Mouse (Mus musculus) spleen, postnatal 14 days (tissue): ENCODE measurements around the gene Immp2l.

Experiments
- DNase-seq, 2 experiments: peaks; one replicate each; pipeline ENCODE4 v3.0.0; 2021 to 2022; ENCODE audit warnings: low spot score in 2 of 2

Immp2l gene

DNA sequence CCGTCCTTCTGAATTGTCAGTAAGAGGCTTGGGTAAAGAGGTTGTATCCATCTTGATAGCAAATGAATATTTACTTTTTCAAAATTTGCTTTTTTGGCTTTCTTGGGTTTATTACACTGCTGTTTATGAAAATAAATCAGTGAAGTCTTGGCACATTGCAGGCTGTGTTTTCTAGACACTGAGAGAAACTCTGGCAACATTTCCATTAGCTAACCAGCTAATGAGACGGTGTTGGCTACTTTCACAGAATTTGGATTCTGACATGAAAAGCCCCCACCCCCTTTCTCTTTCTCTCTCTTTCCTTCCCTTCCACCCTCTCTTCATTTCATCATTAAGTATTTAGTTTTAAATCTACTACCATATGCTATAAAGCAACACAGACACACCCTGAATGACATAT is 496.4 kb downstream of the Immp2l start:
- no peak for DNase-seq

- no peak for DNase-seq
Observed at GRCm38 (mm10) chr12:41521671-41522070, 497.8 kb downstream of the Immp2l start.

DNA sequence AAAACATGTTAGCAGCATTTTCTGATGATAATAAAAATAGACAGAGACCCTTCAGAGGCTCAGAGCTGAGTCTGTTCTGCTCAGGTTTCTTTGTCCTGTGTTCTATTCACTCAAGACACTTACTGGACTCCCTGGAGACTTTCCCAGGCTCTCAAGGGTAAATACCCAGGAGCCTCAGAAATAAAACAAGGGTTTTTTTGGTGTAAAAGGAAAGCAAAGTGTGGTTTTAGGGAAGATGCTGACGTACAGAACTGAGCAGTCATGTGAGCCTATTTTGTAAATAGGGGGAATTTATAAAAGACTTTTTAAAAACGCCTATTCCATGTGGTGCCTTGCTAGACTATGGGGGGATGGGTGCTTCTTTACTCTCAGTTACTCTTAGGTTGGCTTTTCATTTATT is 502.8 kb downstream of the Immp2l start:
- DNase-seq, result no peak

DNA sequence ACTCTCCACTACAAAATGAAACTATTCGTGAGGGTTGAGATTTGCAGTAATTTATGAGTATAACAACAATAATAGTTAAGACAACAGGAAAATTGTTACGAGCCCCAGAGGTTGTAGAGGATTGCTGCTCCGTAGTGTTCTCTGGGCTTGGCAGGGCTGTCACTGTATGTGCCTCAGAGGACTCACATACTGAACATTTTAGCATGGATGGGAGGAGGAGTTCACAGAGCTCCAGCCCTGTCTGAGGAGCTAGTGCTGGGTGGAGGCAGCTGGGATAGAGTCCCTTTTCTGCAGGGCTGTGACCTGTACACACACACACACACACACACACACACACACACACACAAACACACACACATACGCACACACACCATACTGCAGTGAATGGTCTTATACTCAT is 504.5 kb downstream of the Immp2l start:
- DNase-seq, result no peak

- no peak for DNase-seq
Observed at GRCm38 (mm10) chr12:41539989-41540388, 516.1 kb downstream of the Immp2l start.

DNA sequence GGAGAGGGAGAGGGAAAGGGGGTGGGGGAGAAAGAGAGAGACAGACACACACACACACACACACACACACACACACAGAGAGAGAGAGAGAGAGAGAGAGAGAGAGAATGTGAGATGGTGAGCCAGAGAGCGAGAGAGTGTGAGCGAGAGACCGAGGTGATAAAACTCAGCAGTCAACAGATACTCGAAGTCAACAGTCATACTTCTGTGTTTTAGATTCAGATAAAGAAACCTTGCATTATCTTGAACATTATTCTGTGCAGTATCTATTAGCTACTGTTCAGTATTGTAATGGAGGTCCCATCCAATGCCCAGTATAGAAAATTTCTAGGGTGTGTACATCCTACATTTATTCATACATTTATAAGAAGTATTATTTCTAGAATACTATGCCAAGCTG is 527.7 kb downstream of the Immp2l start:
- no peak for DNase-seq

DNA sequence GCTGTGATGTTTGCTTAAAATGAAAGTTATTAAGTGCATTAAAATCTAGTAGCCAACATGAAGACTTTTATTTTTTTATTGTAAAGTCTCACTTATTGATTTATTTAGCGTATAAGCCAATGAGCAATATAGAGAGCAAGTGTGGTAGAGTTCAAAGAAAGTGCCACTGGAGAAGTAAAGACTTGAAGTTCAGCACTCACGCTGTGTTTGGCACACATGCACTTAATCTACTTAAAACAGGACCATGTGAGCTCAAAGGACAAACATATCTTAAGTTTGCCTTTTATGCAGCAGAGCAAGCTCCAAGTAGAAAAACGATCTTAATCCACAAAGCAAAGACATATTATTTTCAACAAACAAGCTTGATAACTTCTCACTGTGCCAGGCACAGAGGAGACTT is 533.9 kb downstream of the Immp2l start:
- DNase-seq, result no peak

GRCm38 (mm10) chr12:41558956-41559735 is 535.3 kb downstream of the Immp2l start:
- DNase-seq, result no peak

GRCm38 (mm10) chr12:41565540-41566432 is 541.9 kb downstream of the Immp2l start:
- DNase-seq, result peak in 1 of 2 experiments; percentile 1

DNA sequence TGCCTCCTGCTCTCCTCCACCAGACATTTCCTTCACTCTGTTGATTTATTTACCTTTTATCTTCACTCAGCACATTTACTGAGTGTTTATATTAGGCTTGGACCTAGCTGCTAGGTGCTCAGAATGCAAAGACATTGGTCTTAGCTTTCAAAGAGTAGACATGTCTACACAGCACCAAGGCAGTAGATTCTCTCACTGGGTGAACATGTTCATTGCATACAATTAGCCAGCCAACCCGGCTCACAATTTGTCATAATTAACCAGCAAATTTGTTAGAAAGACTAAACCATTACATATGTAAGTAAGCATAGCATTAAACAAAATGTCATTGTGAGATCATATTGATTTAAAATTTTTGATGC is 542.5 kb downstream of the Immp2l start:
- DNase-seq, result no peak

DNA sequence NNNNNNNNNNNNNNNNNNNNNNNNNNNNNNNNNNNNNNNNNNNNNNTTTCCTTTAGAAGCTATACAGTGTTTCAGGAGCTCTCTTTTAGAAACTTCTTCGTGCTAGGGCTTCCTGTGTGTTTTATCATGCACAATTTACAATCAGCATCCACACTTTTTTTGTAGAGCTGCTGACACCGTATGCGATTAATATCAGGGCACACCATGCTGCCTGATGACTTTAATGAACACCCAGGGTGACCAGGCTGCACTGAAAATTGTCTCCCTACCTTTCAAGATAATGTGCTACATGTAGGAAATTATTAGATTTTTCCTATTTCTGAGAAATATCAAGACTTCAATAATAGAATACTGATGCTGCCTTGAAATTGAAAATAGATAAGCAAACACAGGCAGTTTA is 549.9 kb downstream of the Immp2l start:
- DNase-seq, result no peak

DNA sequence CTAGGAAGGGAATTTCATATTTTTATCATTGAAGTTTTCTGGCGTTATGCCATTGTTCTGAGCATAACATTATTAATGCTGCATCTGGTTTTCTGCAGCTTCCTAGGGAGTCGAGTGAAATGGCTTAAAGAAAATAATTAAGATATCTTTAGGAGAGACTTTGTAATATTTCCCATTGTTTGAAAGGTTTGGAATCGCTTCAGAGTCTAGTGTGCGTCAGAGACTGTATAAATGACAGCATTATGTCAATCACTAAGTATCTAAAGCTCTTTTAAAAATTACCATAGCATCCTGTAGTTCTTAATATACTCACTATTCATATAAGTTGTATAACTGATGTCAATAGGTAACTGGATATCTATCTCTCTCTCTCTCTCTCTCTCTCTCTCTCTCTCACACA is 551.3 kb downstream of the Immp2l start:
- no peak for DNase-seq

- no peak for DNase-seq
Observed at GRCm38 (mm10) chr12:41593401-41593800, 569.5 kb downstream of the Immp2l start.

- DNase-seq, result no peak
Observed at GRCm38 (mm10) chr12:41594037-41594436, 570.1 kb downstream of the Immp2l start.

DNA sequence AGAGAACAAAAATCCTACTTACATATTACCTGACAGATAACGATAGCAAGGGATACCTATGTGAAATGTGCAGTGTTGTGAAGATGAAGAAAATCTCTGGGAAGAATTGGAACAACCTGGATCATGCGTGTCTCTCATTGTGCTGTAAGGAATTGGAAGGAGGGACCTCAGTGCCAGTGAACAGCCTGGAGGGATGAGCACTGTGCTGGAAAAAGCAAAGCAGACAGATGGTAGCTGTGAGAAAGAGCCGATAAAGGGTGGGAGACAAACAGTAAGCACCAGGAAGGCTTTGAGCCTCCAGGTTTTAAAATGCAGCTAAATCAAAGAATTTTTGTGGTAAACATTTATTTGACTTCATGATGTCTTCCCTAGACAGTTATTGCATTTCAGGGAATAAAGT is 591.4 kb downstream of the Immp2l start:
- no peak for DNase-seq

- DNase-seq, result no peak
Observed at GRCm38 (mm10) chr12:41621341-41621740, 597.5 kb downstream of the Immp2l start.

DNA sequence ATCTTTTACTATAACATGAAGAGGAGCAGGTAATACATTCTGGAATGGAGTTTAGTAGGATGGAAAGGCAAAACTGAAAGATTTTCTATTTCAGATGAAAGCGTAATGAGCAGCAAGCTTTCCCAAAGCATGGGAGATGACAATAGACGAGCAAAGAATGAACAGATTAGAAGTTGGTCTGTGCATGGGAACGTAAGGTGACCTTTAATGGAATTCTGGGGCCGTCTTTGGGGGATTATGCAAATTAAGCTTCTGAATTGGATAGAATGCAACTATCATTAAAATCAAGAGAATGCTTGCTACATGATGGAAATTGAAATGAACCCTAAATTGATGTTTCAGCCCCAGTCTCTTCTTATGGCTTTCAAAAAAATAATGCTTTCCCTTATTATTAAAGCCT is 619.4 kb downstream of the Immp2l start:
- no peak for DNase-seq

DNA sequence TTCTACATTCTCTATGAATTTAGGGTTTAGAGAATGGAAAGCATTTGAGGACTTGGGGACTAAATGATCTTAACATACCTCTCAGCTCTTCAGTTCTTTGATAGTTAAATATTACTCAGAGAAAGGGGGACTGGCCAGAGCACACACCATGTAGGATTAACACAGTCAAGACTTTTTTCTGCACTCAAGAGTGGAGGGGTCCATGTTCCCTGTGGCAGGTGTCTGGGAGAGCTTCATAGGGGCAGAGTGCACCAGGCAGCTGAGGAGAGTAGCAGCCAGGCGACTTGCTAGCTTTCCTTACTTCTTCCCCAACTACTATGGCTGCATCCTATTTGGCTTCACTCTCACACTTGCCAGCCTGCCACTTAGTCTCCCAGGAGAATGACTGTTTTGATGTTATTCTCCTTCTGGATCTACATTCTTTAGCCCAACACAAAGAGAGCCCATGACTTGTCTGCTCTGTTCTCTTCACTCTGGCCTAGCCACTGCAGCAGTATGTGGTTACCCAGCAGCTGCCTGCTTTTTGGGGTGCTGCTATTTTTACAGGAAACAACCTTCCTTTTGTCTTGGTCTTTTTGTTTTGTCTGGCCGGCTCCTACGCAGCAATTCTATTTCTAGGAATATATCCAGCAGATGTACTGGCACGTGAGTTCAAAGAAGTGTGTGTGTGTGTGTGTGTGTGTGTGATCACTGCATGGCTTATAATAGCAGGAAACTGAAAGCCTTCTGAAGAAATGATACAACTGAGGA is 621.1 kb downstream of the Immp2l start:
- DNase-seq, result no peak

- no peak for DNase-seq
Observed at GRCm38 (mm10) chr12:41646956-41647575, 623.2 kb downstream of the Immp2l start.

DNA sequence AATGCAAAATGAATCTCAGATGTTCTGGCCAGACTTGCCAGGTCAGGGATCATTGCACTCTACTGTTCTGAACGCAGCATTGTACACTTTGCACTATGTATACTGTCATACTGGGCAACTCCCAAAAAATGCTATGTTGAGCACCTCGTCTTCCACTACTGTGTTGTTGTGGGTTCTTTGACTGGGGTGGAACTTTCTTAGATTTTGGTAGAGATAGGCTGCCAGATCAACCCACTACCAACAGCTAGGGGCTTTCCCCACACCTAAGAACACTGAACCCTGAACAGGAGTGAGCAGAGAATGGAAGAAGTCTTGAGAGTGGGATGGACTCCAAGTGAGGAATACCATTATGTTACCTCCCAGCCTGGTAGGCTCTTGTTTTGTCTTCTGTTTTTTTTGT is 623.8 kb downstream of the Immp2l start:
- DNase-seq, result no peak

DNA sequence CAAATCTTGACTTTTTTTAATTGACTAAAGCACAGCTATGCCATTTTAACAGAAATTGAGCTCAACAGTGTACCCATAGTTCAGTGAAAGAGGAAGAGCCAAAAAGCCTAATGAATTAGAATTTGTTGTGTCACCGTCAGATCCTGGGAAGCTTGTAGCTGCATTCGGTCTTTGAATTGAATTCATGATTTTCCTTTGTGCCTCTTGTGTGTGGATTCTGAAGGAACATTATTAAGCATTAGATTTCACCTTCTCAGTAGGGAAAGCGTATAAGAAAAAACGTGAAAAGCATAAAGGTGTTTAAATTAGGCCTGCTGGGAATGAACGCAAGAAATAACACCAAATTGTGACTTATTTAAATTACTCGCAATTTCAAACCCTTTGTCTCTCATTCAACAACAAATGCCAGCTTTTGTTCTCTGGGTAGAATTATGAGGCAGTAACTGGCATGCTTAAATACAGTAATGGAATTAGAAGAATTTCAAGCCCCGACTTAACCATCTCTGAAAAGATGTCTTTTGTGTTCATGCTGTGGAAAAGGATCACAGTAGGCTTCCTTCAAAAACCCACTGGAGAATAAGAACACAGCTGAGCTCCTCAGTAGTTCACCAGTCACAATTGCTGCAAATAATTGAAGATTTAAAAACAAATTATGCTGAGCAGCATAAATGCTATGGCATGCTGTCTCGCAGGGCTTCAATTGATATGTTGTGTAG is 626.1 kb downstream of the Immp2l start:
- DNase-seq, result no peak
